Mouse (Mus musculus) cerebellum, postnatal 10 days (tissue): ENCODE results near the gene Hist1h2ap.
"Not testable (repeated sequence)": the region's sequence is repeated elsewhere in the genome, so short reads cannot be mapped to it uniquely, and the experiment has no call there.

Source experiments
- DNase-seq, 2 experiments: peaks; one replicate each; pipeline ENCODE4 v3.0.0; 2021; ENCODE audit warnings: mixed read lengths in 2 of 2

The Hist1h2ap gene

DNA sequence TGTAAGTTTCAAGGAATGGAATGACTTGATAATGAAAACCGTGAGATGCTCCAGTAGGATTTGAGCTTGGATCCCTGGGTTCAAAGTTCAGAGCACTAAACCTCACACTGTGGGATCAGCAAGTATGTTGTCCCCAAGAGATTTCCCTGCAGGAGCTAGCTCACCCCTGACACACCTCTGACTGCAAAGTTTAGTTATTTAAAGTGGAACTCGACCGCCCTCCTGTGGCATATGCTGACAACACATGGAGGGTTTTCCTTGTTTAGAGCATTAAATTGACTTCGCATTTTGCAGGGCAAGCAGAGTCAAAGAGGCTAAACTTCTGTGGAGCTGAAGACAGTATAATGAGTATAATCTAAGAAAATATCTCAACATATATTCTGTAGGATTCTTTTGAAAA, 30.2 kb downstream of the Hist1h2ap start:
- DNase-seq, result not testable (repeated sequence)

GRCm38 (mm10) chr13:21797163-21797562, 36.1 kb downstream of the Hist1h2ap start:
- not testable (repeated sequence) for DNase-seq

- DNase-seq, result no peak
Measured at GRCm38 (mm10) chr13:21795584-21795983, 37.7 kb downstream of the Hist1h2ap start.

GRCm38 (mm10) chr13:21790601-21791283, 42.6 kb downstream of the Hist1h2ap start:
- peak in 1 of 2 experiments; percentile 32 for DNase-seq

- DNase-seq, result no peak
Measured at GRCm38 (mm10) chr13:21789925-21790324, 43.4 kb downstream of the Hist1h2ap start.

GRCm38 (mm10) chr13:21787760-21788593, 45.3 kb downstream of the Hist1h2ap start:
- DNase-seq, result no peak

GRCm38 (mm10) chr13:21786899-21787629, 46.2 kb downstream of the Hist1h2ap start, which contains the start of the genes Hist1h2an and Hist1h2bp:
Hist1h2an (minus strand) TSS chr13:21787218.
Hist1h2bp (plus strand) TSS chr13:21787461.
- DNase-seq, result peak; percentile 94 to 97

DNA sequence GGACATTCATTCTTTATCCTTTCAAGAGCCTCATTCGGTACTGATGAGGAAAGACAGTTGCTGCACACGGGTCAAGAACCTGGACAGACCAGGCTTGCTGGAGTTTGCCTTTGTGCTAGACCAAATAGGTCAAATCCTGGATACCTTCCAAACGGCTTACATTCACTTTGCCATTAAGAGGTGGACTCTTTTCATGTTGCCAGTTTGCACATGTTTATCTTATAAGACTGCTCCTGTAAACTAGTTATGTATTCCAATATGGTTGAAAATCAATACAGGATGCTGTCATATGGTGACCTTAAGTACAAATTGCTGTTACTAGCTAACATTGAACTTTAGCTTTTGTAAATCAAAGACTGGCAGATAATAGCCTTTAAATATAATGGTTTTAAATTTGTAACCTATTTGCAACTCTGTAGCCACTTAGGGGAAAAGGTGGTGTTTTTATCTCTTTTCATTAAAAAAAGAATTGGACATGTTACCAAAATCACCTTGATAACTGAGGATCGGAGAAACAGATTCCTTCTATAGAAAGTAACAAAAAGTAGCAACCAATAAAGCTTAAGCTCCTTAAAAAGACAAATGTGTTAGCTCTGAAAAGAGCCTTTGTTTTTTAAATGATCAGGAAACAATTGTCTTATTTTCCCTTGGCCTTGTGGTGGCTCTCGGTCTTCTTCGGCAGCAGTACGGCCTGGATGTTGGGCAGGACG, 47.0 kb downstream of the Hist1h2ap start:
- DNase-seq, result peak in 1 of 2 experiments; percentile 42

DNA sequence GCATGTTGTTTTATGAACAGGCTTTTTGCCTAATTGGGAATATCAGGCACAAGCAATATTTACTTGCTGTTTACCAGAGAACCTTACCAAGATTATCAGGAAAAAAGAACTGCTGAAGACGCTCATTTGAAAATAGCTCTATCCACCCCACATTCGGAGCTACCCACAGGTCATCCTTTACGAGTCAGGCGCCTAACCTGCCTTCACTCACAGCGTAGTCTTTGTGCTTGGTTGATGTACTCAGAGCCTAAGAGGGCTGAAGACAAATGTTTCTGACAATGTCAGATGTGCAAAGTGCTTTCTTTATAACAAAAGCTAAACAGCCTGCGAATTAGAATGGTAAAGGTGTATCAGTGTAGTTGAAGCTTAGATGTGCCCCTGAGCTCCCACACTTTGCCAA, 49.0 kb downstream of the Hist1h2ap start:
- DNase-seq, result no peak

- DNase-seq, result peak; percentile 43 to 55
Measured at GRCm38 (mm10) chr13:21783734-21784161, 49.6 kb downstream of the Hist1h2ap start.

DNA sequence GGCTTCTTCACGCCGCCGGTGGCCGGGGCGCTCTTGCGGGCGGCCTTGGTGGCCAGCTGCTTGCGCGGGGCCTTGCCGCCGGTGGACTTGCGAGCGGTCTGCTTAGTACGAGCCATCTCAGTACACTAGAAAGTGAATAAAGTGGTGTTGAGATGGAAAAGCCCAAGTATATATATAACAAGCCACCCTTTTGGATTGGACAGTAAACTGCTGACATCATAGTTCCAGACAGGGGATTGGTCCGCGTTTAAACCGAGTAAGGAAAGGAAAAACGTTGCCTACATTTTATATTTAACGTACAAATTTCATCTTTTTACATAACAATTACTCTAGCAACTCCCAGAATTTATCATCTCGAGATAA, 50.1 kb downstream of the Hist1h2ap start, which contains the start of gene Hist1h3i:
Hist1h3i (minus strand) TSS at position 116 of the 363 bp plus-strand sequence.
- DNase-seq, result peak; percentile 67 to 79
